Mouse (Mus musculus): ENCODE measurements around the gene Epha7.

DNA sequence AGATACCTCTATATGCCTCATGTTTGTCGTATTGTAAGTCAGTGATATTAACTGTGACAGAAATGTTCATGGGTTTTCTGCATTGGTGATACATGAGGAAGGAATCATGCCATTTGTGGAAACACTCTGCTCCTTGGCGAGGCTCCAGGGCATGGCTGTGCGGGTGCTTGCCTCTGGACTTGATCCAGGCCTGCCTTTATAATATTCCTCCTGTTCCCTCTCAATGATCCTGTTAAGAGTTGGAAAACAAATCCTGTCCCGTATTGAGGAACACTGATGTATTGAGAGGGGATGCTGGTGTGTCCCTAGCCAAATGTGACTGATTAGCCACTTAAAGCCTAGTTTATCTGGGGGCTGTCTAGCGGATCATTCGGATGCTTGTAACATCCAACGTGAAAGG, 11.7 kb downstream of the Epha7 start:
- no peak for TF ChIP-seq TCF12 (IDR thresholded peaks at IDR 0.05; ENCODE audit: low read depth, low read length)
- no peak for TF ChIP-seq POLR2A (IDR thresholded peaks at IDR 0.05; ENCODE audit: low read depth, low read length)
- no peak for TF ChIP-seq CTCF (conservative IDR thresholded peaks at IDR 0.05 in 1 of 2, IDR thresholded peaks at IDR 0.05 in 1 of 2; ENCODE audit: low read depth in 2 of 2, low read length in 2 of 2)
- TF ChIP-seq HCFC1 (IDR thresholded peaks at IDR 0.05; ENCODE audit: low read depth, low read length) = no peak
- TF ChIP-seq E2F4 (IDR thresholded peaks at IDR 0.05; ENCODE audit: insufficient replicate concordance, low read depth, low read length) = no peak
- no peak for TF ChIP-seq SMC3 (IDR thresholded peaks at IDR 0.05; ENCODE audit: low read depth, low read length)

Data from CH12.LX (cell line).